Mouse (Mus musculus) gastrocnemius, postnatal 25 days (tissue): ENCODE measurements around the gene Pik3c2b. TPM values are rescaled to one million over a fixed set of nuclear protein-coding genes. Genes with fewer than 3 reads are reported as not detected.

Experiments
- DNase-seq: peaks from one replicate; pipeline ENCODE4 v3.0.0; 2022
- total RNA-seq, 2 experiments: library from RNA; stranded (reverse); gene quantifications; 1 replicate in 1 of 2; 2 replicates in 1 of 2; pipeline ENCODE4 v1.2.3; 2021

The Pik3c2b gene
- total RNA-seq, 2 experiments from 2014 or later, result 10.8 to 12.0 TPM

GRCm38 (mm10) chr1:133071666-133072381 is 26.4 kb downstream of the Pik3c2b start:
- DNase-seq, result peak; percentile 78

GRCm38 (mm10) chr1:133073327-133073856 is 27.9 kb downstream of the Pik3c2b start:
- DNase-seq, result no peak

- no peak for DNase-seq
Observed at GRCm38 (mm10) chr1:133074541-133074940, 29.1 kb downstream of the Pik3c2b start.

- no peak for DNase-seq
Observed at GRCm38 (mm10) chr1:133075651-133076400, 30.4 kb downstream of the Pik3c2b start.

- DNase-seq, result peak; percentile 45
Observed at GRCm38 (mm10) chr1:133076681-133077514, 31.4 kb downstream of the Pik3c2b start.

GRCm38 (mm10) chr1:133077606-133078337 is 32.3 kb downstream of the Pik3c2b start:
- DNase-seq, result peak; percentile 53

- DNase-seq, result no peak
Observed at GRCm38 (mm10) chr1:133078338-133078727, 32.9 kb downstream of the Pik3c2b start.

GRCm38 (mm10) chr1:133079509-133079908 is 34.0 kb downstream of the Pik3c2b start:
- DNase-seq, result no peak

- DNase-seq, result no peak
Observed at GRCm38 (mm10) chr1:133080079-133080561, 34.7 kb downstream of the Pik3c2b start.

GRCm38 (mm10) chr1:133080717-133081116 is 35.2 kb downstream of the Pik3c2b start:
- no peak for DNase-seq

GRCm38 (mm10) chr1:133083003-133083546 is 37.6 kb downstream of the Pik3c2b start:
- no peak for DNase-seq

- DNase-seq, result peak; percentile 79
Observed at GRCm38 (mm10) chr1:133083942-133084625, 38.6 kb downstream of the Pik3c2b start.

- DNase-seq, result no peak
Observed at GRCm38 (mm10) chr1:133084708-133085416, 39.4 kb downstream of the Pik3c2b start.

GRCm38 (mm10) chr1:133085417-133085742 is 39.9 kb downstream of the Pik3c2b start:
- no peak for DNase-seq

- DNase-seq, result no peak
Observed at GRCm38 (mm10) chr1:133086804-133087203, 41.3 kb downstream of the Pik3c2b start.

- peak; percentile 46 for DNase-seq
Observed at GRCm38 (mm10) chr1:133087206-133087905, 41.9 kb downstream of the Pik3c2b start.

- no peak for DNase-seq
Observed at GRCm38 (mm10) chr1:133088196-133088595, 42.7 kb downstream of the Pik3c2b start.

GRCm38 (mm10) chr1:133089415-133089814 is 43.9 kb downstream of the Pik3c2b start:
- DNase-seq, result no peak

GRCm38 (mm10) chr1:133090641-133091040 is 45.2 kb downstream of the Pik3c2b start:
- no peak for DNase-seq
